Mouse (Mus musculus): ENCODE measurements around the gene Slfn8. TPM values are rescaled to one million over a fixed set of nuclear protein-coding genes. Genes with fewer than 3 reads are reported as not detected.

Slfn8 gene
- polyA plus RNA-seq, 1 experiment, result 0.31 TPM

Other genes starting within 250 kb of the Slfn8 start
- gene Lig3, start 239.7 kb downstream of the Slfn8 start, polyA plus RNA-seq (2012; rRNA removed), result 8.3 and 13.8 TPM in 2 replicates
- gene Rffl, start 149.6 kb downstream of the Slfn8 start, polyA plus RNA-seq (2012; rRNA removed), result 9.4 and 11.7 TPM in 2 replicates
- 10.0 and 12.1 TPM in 2 replicates for gene Rad51d, start 130.2 kb downstream of the Slfn8 start, polyA plus RNA-seq (2012; rRNA removed)
- 0.11 and 0.16 TPM in 2 replicates for gene Fndc8, start 128.7 kb downstream of the Slfn8 start, polyA plus RNA-seq (2012; rRNA removed)
- gene Nle1, start 112.4 kb downstream of the Slfn8 start, polyA plus RNA-seq (2012; rRNA removed), result 27.7 and 33.6 TPM in 2 replicates
- gene Unc45b, start 110.3 kb downstream of the Slfn8 start, polyA plus RNA-seq (2012; rRNA removed), result 0.62 and 0.88 TPM in 2 replicates
- 1.4 and 2.6 TPM in 2 replicates for gene Slfn5, start 69.5 kb downstream of the Slfn8 start, polyA plus RNA-seq (2012; rRNA removed)
- 1.5 and 3.7 TPM in 2 replicates for gene Slfn9, start 29.0 kb downstream of the Slfn8 start, polyA plus RNA-seq (2012; rRNA removed)
- 9.0 and 10.5 TPM in 2 replicates for gene Slfn2, start 44.3 kb upstream of the Slfn8 start, polyA plus RNA-seq (2012; rRNA removed)
- gene Slfn1, start 96.0 kb upstream of the Slfn8 start, polyA plus RNA-seq (2012; rRNA removed), result 0.70 and 1.1 TPM in 2 replicates
- gene Slfn4, start 154.4 kb upstream of the Slfn8 start, polyA plus RNA-seq (2012; rRNA removed), result 2.0 TPM in 2 replicates
- 0.16 and 0.25 TPM in 2 replicates for gene Slfn3, start 170.5 kb upstream of the Slfn8 start, polyA plus RNA-seq (2012; rRNA removed)